Mouse (Mus musculus): ENCODE measurements around the gene Hsd11b1. TPM values are rescaled to one million over a fixed set of nuclear protein-coding genes. Genes with fewer than 3 reads are reported as not detected.

Gene Hsd11b1
- polyA plus RNA-seq, 1 experiment: 3.1 TPM

DNA sequence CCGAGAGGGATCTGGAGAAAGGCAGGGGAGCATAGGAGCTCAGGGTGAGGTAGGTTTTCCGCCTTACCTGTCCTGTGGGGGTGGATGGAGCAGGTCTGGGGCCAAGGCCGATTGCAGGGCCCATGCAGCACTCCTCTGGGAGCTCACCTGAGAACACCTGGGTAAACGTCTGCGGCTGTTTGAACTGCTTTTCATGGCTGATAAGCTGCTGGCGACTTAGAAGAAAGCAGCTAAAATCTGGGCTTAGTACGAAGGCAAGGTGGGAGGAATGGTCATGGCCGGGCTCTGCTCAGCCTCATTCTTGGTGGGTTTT is 38.2 kb upstream of the Hsd11b1 start:
- peak overlapping the region; percentile 43 for H3K27ac ChIP-seq (ENCODE audit: insufficient read depth, low read depth, low read length)
- H3K4me1 ChIP-seq (ENCODE audit: control insufficient read depth, insufficient read depth, insufficient read length, low read length): peaks cover 21% of the 10 kb centered on the region; the same call in 1 of the 2 replicates
- TF ChIP-seq POLR2A (IDR thresholded peaks at IDR 0.05; ENCODE audit: low read depth, low read length) (no peak), CTCF (IDR thresholded peaks at IDR 0.05; ENCODE audit: extremely low read depth, insufficient read length, insufficient replicate concordance, low read depth, low read length) (no peak)
- H3K4me3 ChIP-seq (ENCODE audit: low read depth, low read length): peak overlapping the region; percentile 32
- H3K27me3 ChIP-seq (ENCODE audit: control insufficient read depth, insufficient read depth, low read length): no peaks in the 10 kb centered on the region
- H3K36me3 ChIP-seq (ENCODE audit: control insufficient read depth, insufficient read depth, low read length): no peaks in the 10 kb centered on the region
- 25% methylated on average over 8 of the region's 8 CpGs for WGBS

DNA sequence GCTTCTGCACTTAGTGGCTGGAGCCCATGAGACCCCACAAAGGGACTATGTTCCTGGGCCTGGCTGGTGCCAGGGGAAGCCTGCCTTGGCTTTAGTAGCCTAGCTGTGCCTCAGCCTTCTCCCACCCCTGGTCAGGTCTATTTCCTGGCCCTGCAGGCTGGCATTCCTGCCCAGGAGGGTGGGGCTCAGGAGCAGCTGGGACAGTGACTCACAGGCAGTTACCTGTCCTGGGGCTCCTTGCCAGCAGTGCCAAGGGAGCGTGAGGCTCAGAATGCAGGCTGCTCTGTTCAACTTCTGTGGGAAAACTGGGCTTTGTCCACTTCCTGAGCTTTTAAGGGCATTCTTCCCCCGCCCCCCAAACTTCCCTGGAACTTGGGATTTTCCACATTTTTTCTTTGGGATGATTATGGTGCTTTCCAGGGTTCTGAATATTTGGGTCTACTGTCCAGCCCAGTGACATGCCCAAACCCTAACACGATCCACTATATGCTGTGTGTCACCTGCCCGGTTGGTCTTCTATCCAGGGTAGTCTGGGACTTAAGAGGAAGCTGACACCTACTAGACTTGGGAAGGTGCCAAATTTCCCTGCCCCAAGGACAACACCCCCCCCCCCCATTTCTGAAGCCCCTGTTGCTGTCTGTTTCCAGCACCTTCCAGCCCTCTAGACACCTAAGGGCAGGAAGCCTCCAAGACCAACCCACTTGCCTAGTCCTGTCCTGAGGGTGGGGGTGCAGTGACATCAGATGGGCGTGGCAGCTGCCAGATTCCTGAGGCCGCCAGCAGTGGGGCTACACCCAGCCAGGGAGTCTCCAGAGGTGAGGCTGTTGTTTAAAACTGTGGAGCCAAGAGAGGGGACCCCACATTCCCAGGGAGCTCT is 37.6 kb upstream of the Hsd11b1 start:
- no peaks in the 10 kb centered on the region for H3K36me3 ChIP-seq (ENCODE audit: control insufficient read depth, insufficient read depth, low read length)
- WGBS: 25% methylated on average over 6 of the region's 6 CpGs
- peak overlapping the region; percentile 32 for H3K4me3 ChIP-seq (ENCODE audit: low read depth, low read length)
- peak overlapping the region; percentile 45 for H3K27ac ChIP-seq (ENCODE audit: insufficient read depth, low read depth, low read length)
- H3K27me3 ChIP-seq (ENCODE audit: control insufficient read depth, insufficient read depth, low read length): no peaks in the 10 kb centered on the region
- no peak for TF ChIP-seq CTCF (IDR thresholded peaks at IDR 0.05; ENCODE audit: extremely low read depth, insufficient read length, insufficient replicate concordance, low read depth, low read length)
- TF ChIP-seq POLR2A (IDR thresholded peaks at IDR 0.05; ENCODE audit: low read depth, low read length): peak; percentile 45; the same call in 1 of the 2 replicates
- peaks cover 21% of the 10 kb centered on the region; the same call in 1 of the 2 replicates for H3K4me1 ChIP-seq (ENCODE audit: control insufficient read depth, insufficient read depth, insufficient read length, low read length)

DNA sequence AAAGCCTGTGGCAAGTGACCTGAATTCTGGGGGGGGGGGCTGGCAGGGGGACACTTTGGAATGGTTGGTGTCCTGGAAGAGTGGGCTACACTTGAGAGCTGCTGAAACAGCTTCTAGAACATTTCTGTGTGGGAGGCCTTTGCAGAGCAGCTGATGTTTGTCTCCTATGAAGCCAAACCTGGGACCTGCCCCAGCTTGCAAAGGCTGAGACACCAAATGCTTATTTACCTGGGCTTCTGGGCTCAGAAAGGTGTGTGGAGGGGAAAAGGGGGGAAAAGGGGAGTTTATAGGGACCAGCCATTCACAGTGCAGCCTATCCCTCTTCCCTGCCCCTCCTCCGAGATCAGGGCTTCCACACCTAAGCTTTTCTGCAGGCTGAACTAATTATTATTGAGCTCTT is 36.1 kb upstream of the Hsd11b1 start:
- TF ChIP-seq POLR2A (IDR thresholded peaks at IDR 0.05; ENCODE audit: low read depth, low read length) (no peak), CTCF (IDR thresholded peaks at IDR 0.05; ENCODE audit: extremely low read depth, insufficient read length, insufficient replicate concordance, low read depth, low read length) (no peak)
- WGBS: 82% methylated on average over 1 of the region's 1 CpGs
- H3K4me1 ChIP-seq (ENCODE audit: control insufficient read depth, insufficient read depth, insufficient read length, low read length): peaks cover 27% of the 10 kb centered on the region; the same call in 1 of the 2 replicates
- H3K27me3 ChIP-seq (ENCODE audit: control insufficient read depth, insufficient read depth, low read length): no peaks in the 10 kb centered on the region
- H3K27ac ChIP-seq (ENCODE audit: insufficient read depth, low read depth, low read length): no peak overlapping the region
- H3K36me3 ChIP-seq (ENCODE audit: control insufficient read depth, insufficient read depth, low read length): no peaks in the 10 kb centered on the region
- no peak overlapping the region for H3K4me3 ChIP-seq (ENCODE audit: low read depth, low read length)

DNA sequence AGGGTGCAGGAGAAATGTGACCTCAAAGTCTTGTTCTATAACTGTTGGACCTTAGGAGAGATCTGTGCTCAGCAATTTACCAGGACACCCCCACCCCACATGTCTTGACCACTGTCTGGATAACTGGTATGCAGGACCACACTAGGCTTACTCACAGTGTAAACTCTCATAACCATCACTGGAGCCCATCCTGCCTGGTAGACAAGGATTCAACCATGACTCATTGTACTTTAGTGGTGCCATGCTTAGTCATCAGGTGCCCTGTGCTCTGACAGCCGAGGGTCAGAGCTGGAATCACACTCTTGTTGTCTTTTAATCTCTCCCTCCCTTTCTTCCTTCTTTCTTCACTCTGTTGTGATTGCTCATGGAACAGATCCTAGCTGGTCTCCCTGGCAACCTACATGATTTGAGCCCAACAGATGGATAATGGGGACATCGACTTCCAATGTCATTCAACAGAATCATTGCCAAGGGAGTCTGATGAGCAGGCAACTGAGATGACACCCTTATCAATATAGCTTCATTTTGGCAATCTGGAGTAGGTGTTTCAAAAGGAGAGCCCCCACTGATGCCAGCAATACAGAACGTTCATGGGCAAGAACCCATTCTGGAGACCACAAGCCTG is 34.4 kb upstream of the Hsd11b1 start:
- H3K27ac ChIP-seq (ENCODE audit: insufficient read depth, low read depth, low read length): no peak overlapping the region; the same call in 1 of the 2 replicates
- no peak overlapping the region for H3K4me3 ChIP-seq (ENCODE audit: low read depth, low read length)
- WGBS: 75% methylated on average over 3 of the region's 3 CpGs
- peaks cover 27% of the 10 kb centered on the region; the same call in 1 of the 2 replicates for H3K4me1 ChIP-seq (ENCODE audit: control insufficient read depth, insufficient read depth, insufficient read length, low read length)
- H3K36me3 ChIP-seq (ENCODE audit: control insufficient read depth, insufficient read depth, low read length): no peaks in the 10 kb centered on the region
- H3K27me3 ChIP-seq (ENCODE audit: control insufficient read depth, insufficient read depth, low read length): no peaks in the 10 kb centered on the region
- TF ChIP-seq POLR2A (IDR thresholded peaks at IDR 0.05; ENCODE audit: low read depth, low read length): no peak
- no peak for TF ChIP-seq CTCF (IDR thresholded peaks at IDR 0.05; ENCODE audit: extremely low read depth, insufficient read length, insufficient replicate concordance, low read depth, low read length)

DNA sequence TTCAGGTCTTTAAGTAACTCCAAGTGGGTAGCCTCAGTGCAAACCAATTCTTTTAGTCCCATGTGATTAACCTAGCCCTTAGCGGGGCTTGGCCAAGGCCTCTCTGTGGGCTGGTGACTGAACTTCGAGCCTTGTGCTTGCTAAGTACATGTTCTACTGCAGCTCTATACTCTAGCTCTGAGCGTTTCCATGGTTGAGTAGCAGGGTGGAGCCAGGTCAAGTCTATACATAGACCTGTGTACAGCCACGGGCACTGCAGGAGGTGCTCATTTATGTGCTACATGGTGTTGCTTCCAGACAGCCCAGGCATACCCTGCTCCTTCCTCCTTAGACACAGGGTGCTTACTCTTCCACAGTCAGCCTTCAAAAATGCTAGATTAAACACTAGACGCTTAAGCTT is 32.0 kb upstream of the Hsd11b1 start:
- no peak overlapping the region for H3K4me3 ChIP-seq (ENCODE audit: low read depth, low read length)
- H3K27ac ChIP-seq (ENCODE audit: insufficient read depth, low read depth, low read length): no peak overlapping the region
- peaks cover 17% of the 10 kb centered on the region; the same call in 1 of the 2 replicates for H3K4me1 ChIP-seq (ENCODE audit: control insufficient read depth, insufficient read depth, insufficient read length, low read length)
- no peaks in the 10 kb centered on the region for H3K36me3 ChIP-seq (ENCODE audit: control insufficient read depth, insufficient read depth, low read length)
- H3K27me3 ChIP-seq (ENCODE audit: control insufficient read depth, insufficient read depth, low read length): no peaks in the 10 kb centered on the region
- 45% methylated on average over 5 of the region's 5 CpGs for WGBS
- no peak for TF ChIP-seq POLR2A (IDR thresholded peaks at IDR 0.05; ENCODE audit: low read depth, low read length)
- TF ChIP-seq CTCF (IDR thresholded peaks at IDR 0.05; ENCODE audit: extremely low read depth, insufficient read length, insufficient replicate concordance, low read depth, low read length): no peak

GRCm38 (mm10) chr1:193293926-193294325 is 30.1 kb upstream of the Hsd11b1 start:
- Histone ChIP-seq H3K27ac (ENCODE audit: insufficient read depth, low read depth, low read length) (no peak overlapping the region), H3K27me3 (ENCODE audit: control insufficient read depth, insufficient read depth, low read length) (no peaks in the 10 kb centered on the region), H3K4me3 (ENCODE audit: low read depth, low read length) (no peak overlapping the region), H3K36me3 (ENCODE audit: control insufficient read depth, insufficient read depth, low read length) (no peaks in the 10 kb centered on the region), H3K4me1 (ENCODE audit: control insufficient read depth, insufficient read depth, insufficient read length, low read length) (peaks cover 23% of the 10 kb centered on the region; the same call in 1 of the 2 replicates)
- TF ChIP-seq CTCF (IDR thresholded peaks at IDR 0.05; ENCODE audit: extremely low read depth, insufficient read length, insufficient replicate concordance, low read depth, low read length) (no peak), POLR2A (IDR thresholded peaks at IDR 0.05; ENCODE audit: low read depth, low read length) (no peak)
- 80% methylated on average over 3 of the region's 3 CpGs for WGBS

- no peak overlapping the region for H3K27ac ChIP-seq (ENCODE audit: insufficient read depth, low read depth, low read length)
- TF ChIP-seq POLR2A (IDR thresholded peaks at IDR 0.05; ENCODE audit: low read depth, low read length) (no peak), CTCF (IDR thresholded peaks at IDR 0.05; ENCODE audit: extremely low read depth, insufficient read length, insufficient replicate concordance, low read depth, low read length) (no peak)
- no peaks in the 10 kb centered on the region for H3K36me3 ChIP-seq (ENCODE audit: control insufficient read depth, insufficient read depth, low read length)
- 57% methylated on average over 2 of the region's 2 CpGs for WGBS
- no peak overlapping the region for H3K4me3 ChIP-seq (ENCODE audit: low read depth, low read length)
- no peaks in the 10 kb centered on the region for H3K27me3 ChIP-seq (ENCODE audit: control insufficient read depth, insufficient read depth, low read length)
- H3K4me1 ChIP-seq (ENCODE audit: control insufficient read depth, insufficient read depth, insufficient read length, low read length): peaks cover 20% of the 10 kb centered on the region; the same call in 1 of the 2 replicates
These were observed 29.2 kb upstream of the Hsd11b1 start for GRCm38 (mm10) chr1:193293039-193293438.
